7 mouse cellular contexts compared by ENCODE assay signal in the genomic region with DNA sequence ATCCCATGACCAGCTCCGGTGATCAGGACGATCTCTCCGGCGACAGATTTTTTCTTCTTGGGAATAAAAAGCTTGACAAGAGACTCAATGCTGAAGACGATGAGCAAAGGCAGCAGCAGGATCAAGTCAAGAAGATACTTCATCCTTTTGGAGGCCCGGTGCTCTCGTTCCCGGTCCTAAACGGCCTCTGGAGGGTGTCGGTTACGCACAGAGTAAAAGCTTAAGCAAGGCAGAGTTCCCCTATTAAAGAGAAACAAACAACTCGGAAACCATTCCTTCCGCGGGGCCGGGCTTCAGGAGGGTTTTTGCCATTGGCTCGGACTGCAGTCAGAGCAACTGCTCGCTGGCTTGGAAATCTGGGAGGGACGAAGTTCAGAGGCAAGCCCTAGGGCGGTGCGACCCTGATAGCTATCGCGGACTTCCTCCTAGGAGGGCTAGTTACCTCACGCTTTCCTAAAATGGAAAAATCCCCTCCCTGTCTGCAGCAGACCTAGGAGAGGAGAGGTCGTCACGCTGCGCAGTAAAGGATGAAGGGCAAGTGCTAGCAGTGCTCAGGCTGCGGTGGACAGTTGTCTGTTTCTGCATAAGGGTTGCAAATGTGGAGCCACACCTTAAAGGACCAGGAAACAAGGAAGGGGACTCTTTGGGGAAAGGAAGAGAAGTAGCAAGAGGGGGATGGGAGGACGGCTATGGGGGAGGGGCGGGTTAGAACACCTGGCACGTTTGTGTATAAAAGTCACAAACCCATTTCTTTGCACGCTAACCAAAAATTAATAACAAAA. TPM values are rescaled to one million over a fixed set of nuclear protein-coding genes. Genes with fewer than 3 reads are reported as not detected.
DNase-seq lines count a peak whose midpoint lies in the region; ATAC-seq and TF ChIP-seq lines count a peak whose summit lies in the region.

A gene (minus strand): TSS at position 323 of the 782 bp plus-strand sequence.

- peaks cover 20% of the 10 kb centered on the region; the same call in 1 of the 2 replicates for H3K4me1 ChIP-seq in embryonic facial prominence, embryonic 13.5 days
- peaks cover 17% of the 10 kb centered on the region for H3K4me1 ChIP-seq in kidney, adult 2 months (ENCODE audit: control insufficient read depth, insufficient read depth, low read length)
- 0 out of 2 replicates have a peak, but pooled peaks cover 5% of the 10 kb centered on the region for H3K4me1 ChIP-seq in limb, embryonic 11.5 days (ENCODE audit: control insufficient read depth, insufficient read depth, low read length)
- H3K4me1 ChIP-seq in midbrain, embryonic 13.5 days (replicated peaks): peaks cover 8% of the 10 kb centered on the region

- H3K4me2 ChIP-seq in embryonic facial prominence, embryonic 13.5 days: peak within 1 kb of the TSS; percentile 71
- peak within 1 kb of the TSS; percentile 66 for H3K4me2 ChIP-seq in limb, embryonic 11.5 days (ENCODE audit: low read depth, severe bottlenecking)
- peak within 1 kb of the TSS; percentile 79 for H3K4me2 ChIP-seq in midbrain, embryonic 13.5 days (replicated peaks)

- H3K27ac ChIP-seq in embryonic facial prominence, embryonic 13.5 days: peak within 1 kb of the TSS; percentile 79
- H3K27ac ChIP-seq in kidney, adult 2 months (ENCODE audit: insufficient read depth, low read depth, low read length): peak within 1 kb of the TSS; percentile 95
- H3K27ac ChIP-seq in limb, embryonic 11.5 days (replicated peaks; ENCODE audit: low read depth, low read length): peak within 1 kb of the TSS; percentile 75
- H3K27ac ChIP-seq in midbrain, embryonic 13.5 days: no peak within 1 kb of the TSS

- peak; percentile 85 for DNase-seq in adrenal gland, postnatal 25 days
- peak; percentile 92 to 96 for DNase-seq in heart, adult 18-20 months
- peak; percentile 97 for DNase-seq in kidney, adult 2 months
- peak; percentile 84 for DNase-seq in limb, embryonic 11.5 days (ENCODE audit: low spot score)
- DNase-seq in spleen, adult 18-20 months: peak; percentile 64 to 73

- TF ChIP-seq POLR2A in kidney, adult 2 months (IDR thresholded peaks at IDR 0.05; ENCODE audit: low read depth, low read length): peak; percentile 74

- peak within 1 kb of the TSS; percentile 50 for H3K4me3 ChIP-seq in embryonic facial prominence, embryonic 13.5 days
- peak within 1 kb of the TSS; percentile 67 for H3K4me3 ChIP-seq in kidney, adult 2 months (ENCODE audit: insufficient read depth, low read depth, low read length)
- peak within 1 kb of the TSS; percentile 53 for H3K4me3 ChIP-seq in limb, embryonic 11.5 days (ENCODE audit: low read depth, low read length)
- peak within 1 kb of the TSS; percentile 51 for H3K4me3 ChIP-seq in midbrain, embryonic 13.5 days (replicated peaks)

- H3K27me3 ChIP-seq in embryonic facial prominence, embryonic 13.5 days: peaks cover 15% of the 10 kb centered on the region
- H3K27me3 ChIP-seq in kidney, adult 2 months (replicated peaks; ENCODE audit: control insufficient read depth, insufficient read depth, low read length): no peaks in the 10 kb centered on the region
- H3K27me3 ChIP-seq in limb, embryonic 11.5 days (ENCODE audit: control insufficient read depth, insufficient read depth, low read length): no peaks in the 10 kb centered on the region
- H3K27me3 ChIP-seq in midbrain, embryonic 13.5 days: peaks cover 19% of the 10 kb centered on the region

- H3K9me3 ChIP-seq in embryonic facial prominence, embryonic 13.5 days: no peaks in the 10 kb centered on the region
- H3K9me3 ChIP-seq in limb, embryonic 11.5 days (ENCODE audit: control insufficient read depth, low read length): no peaks in the 10 kb centered on the region
- no peaks in the 10 kb centered on the region for H3K9me3 ChIP-seq in midbrain, embryonic 13.5 days

- peak; percentile 77; the same call in 1 of the 2 replicates for ATAC-seq in embryonic facial prominence, embryonic 13.5 days (ENCODE audit: insufficient number of reproducible peaks, insufficient read depth, low FRiP score, low TSS enrichment, low read depth)
- peak; percentile 89 for ATAC-seq in limb, embryonic 11.5 days (ENCODE audit: insufficient number of reproducible peaks, low FRiP score, low TSS enrichment, low read depth)
- ATAC-seq in midbrain, embryonic 13.5 days: peak; percentile 81

- WGBS in embryonic facial prominence, embryonic 13.5 days: 1% methylated on average over 31 of the region's 31 CpGs
- WGBS in kidney, adult 2 months: under 1% methylated on average over 31 of the region's 31 CpGs
- WGBS in limb, embryonic 11.5 days: under 1% methylated on average over 31 of the region's 31 CpGs
- WGBS in midbrain, embryonic 13.5 days: under 1% methylated on average over 31 of the region's 31 CpGs

- H3K9ac ChIP-seq in embryonic facial prominence, embryonic 13.5 days: peak within 1 kb of the TSS; percentile 70
- peak within 1 kb of the TSS; percentile 64 for H3K9ac ChIP-seq in limb, embryonic 11.5 days (ENCODE audit: low read length)
- H3K9ac ChIP-seq in midbrain, embryonic 13.5 days (replicated peaks): peak within 1 kb of the TSS; percentile 72

- 0 out of 2 replicates have a peak, but pooled peaks have one; percentile 20 for TF ChIP-seq CTCF in kidney, adult 2 months (conservative IDR thresholded peaks at IDR 0.05; ENCODE audit: insufficient read depth, insufficient read length, low read depth, low read length)

- H3K36me3 ChIP-seq in embryonic facial prominence, embryonic 13.5 days: peaks cover 12% of the 10 kb centered on the region
- H3K36me3 ChIP-seq in kidney, adult 2 months (ENCODE audit: control insufficient read depth, insufficient read depth, low read length): peaks cover 5% of the 10 kb centered on the region; the same call in 1 of the 2 replicates
- no peaks in the 10 kb centered on the region for H3K36me3 ChIP-seq in limb, embryonic 11.5 days (ENCODE audit: control insufficient read depth, insufficient read depth, low read length)
- no peaks in the 10 kb centered on the region for H3K36me3 ChIP-seq in midbrain, embryonic 13.5 days

RNA-seq across cellular contexts. Expression of the gene that starts here (rescaled TPM):
- total RNA-seq in adrenal gland, postnatal 25 days (2021): 61.3 and 83.2 TPM in 2 replicates
- polyA plus RNA-seq in embryonic facial prominence, embryonic 13.5 days (2015; fragmentation: Nextera tagmentation; extraction: Ambion mirVana): 2.8 and 3.6 TPM in 2 replicates
- 10 to 100 TPM; 21.7 to 30.4 TPM for total RNA-seq in heart, adult 18-20 months (2021)
- polyA plus RNA-seq in kidney, adult 2 months (2012; rRNA removed): 64.4 and 65.2 TPM in 2 replicates
- polyA plus RNA-seq in limb, embryonic 11.5 days (2014; fragmentation: Nextera tagmentation; extraction: Ambion mirVana): 2.5 and 2.6 TPM in 2 replicates
- 1.2 and 1.8 TPM in 2 replicates for polyA plus RNA-seq in midbrain, embryonic 13.5 days (2015; fragmentation: Nextera tagmentation; extraction: Ambion mirVana)

Comparison
In these comparisons a context has a peak if more than half of its experiments do, and no peak if none do; other contexts are left out.
1. RNA of the gene that starts here (polyA plus RNA-seq): 64.4 to 65.2 TPM in kidney, adult 2 months; 2.8 to 3.6 TPM in embryonic facial prominence, embryonic 13.5 days, 2.5 to 2.6 TPM in limb, embryonic 11.5 days and 1.2 to 1.8 TPM in midbrain, embryonic 13.5 days; every median in the first group is over 10 times any median in the second.
2. Peak in every context shown above with its lines, with median percentiles within 50 percentile points of each other: DNase-seq, ATAC-seq, H3K4me2 ChIP-seq, H3K4me3 ChIP-seq and H3K9ac ChIP-seq.